Mouse (Mus musculus): ENCODE measurements around the gene Slc17a1.

Gene Slc17a1

GRCm38 (mm10) chr13:23892592-23893268, 25.2 kb downstream of the Slc17a1 start:
- DNase-seq, result no peak

GRCm38 (mm10) chr13:23893269-23893593, 25.7 kb downstream of the Slc17a1 start:
- DNase-seq, result no peak

DNA sequence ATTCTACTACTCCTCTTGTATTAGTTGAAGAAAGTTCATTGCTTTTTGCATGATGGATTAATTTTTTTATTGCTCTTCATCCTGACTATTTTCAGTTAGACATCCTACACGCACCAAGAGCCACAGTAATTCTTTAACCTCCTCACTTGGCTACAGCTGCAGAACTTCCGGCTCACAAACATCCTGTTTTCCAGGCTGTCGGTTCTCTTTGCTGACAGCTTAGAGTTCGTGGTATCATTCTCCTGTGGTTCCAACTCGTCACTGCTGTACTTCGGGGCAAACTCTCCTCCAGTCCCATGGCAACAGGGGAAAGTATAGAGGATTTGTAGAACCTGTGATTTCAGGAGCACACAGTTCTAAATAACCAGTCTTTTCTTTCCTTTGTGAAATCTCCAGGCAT, 30.7 kb downstream of the Slc17a1 start:
- DNase-seq, result peak; percentile 58

DNA sequence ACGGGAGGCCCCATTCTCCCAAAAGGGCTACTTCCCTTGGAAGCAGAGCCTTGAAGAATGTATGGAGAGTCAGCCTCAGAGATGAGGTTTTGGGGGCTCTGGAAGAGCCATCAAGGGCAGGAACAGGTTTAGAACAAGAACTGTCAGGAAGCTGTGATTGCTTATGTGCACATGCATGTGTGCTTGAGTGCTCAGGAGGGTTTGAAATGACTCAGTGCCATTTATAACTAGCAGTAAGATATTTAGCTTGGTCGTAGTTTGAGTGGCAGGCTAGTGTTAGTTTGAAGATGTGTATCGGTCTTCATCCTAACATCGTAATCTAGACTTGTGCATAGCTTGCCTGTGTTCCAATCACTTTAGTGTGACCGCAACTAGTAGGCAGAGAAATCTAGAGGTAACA, 39.4 kb downstream of the Slc17a1 start:
- DNase-seq, result no peak

DNA sequence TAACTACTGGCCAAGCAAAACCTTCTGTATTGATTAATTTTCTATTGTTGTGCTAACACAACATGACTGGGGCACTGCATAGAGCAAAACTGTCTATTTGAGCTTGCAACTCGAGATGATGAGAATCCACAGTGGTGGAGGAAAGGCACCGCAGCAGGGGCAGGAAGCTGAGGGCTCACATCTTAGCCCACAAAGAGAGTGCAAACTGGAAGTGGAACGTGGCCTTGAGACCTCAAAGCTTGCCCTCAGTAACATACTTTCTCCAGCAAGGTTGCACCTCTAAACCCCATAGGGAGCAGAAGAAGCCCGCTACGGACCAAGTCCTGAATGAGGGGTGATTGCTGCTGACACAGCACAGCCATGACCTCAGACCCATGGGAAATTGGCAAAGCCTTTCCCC, 42.6 kb downstream of the Slc17a1 start:
- no peak for DNase-seq

DNA sequence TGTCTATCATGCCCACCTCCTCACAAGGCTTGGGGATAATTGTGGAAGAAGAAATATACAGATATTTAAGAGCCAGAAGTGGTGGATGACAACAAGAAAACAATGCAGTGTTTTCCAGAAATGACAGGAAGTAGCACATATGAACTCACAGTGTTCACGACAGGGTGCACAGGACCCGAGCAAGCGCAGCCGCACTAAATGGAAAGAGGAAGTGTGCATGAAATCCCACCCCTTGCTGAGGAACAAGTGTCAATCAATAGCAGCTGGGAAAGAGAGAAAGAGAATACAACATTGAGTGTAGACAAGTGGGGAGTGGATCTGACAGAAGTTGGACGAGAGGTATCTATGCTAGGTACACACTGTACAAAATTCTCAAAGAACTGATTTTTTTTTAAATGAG, 43.8 kb downstream of the Slc17a1 start:
- DNase-seq, result no peak

GRCm38 (mm10) chr13:23913791-23914306, 46.3 kb downstream of the Slc17a1 start:
- peak; percentile 38 for DNase-seq

GRCm38 (mm10) chr13:23914376-23915167, 47.0 kb downstream of the Slc17a1 start, which contains the start of gene Slc17a4:
Slc17a4 (minus strand) TSS chr13:23915009.
- peak; percentile 65 for DNase-seq

DNA sequence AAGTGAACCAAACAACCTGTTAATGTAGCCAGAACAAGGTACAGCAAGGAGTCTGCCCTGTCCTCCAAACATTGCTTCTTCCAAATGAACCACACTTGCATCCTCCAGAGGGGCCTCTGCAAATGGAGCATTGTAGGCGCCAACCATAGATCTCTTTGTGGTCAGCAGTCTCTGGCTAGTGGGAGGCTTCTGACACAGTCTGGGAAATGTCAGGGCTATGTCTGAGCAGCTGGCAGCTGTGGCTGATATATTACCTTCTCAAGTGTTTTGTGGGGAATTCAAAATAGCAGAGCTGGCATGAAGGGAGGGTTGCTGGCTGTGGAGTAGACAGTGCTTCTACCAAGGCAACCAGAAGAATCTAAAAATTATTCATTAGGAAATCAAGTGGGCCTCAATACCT, 48.6 kb downstream of the Slc17a1 start:
- no peak for DNase-seq

GRCm38 (mm10) chr13:23917674-23918073, 50.1 kb downstream of the Slc17a1 start:
- peak; percentile 64 for DNase-seq

- no peak for DNase-seq
Measured at GRCm38 (mm10) chr13:23925792-23926191, 58.2 kb downstream of the Slc17a1 start.

DNA sequence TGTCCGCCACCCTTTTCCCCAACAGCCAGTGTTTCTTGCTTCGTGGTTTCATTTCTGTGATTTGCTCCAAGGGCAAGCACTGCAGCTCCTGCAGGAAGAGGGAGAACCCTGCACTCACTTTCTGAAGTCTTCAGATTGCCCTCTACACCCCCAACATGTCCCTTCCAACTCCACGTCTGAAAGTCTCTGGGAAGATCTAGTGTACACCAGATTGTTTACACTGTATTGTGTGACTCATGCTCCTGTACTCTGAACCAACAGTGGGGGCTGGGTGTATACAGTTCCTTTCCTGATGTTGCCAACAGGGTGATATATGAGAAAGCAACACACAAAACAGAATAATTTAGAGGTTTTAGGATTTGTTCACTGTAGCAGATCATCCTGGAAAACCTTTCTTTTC, 61.1 kb downstream of the Slc17a1 start:
- no peak for DNase-seq

DNA sequence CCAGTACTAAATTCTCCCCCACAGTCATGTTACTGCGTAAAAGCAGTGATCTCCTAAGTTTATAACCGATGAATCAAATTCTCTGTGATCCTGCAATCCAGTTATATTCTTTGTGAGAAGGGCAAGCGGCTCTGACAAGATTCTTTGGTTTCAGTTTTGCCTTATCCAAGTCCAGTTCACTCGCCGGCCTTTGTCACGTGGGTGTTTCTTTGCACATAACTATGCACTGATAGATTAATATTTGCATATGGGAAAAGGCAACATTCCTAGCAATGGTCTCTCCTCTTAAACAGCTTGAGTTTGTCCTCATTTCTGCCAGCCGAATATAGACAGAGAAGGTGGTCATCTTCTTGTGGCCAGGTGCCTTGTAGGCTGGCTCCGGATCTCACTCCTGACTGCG, 62.9 kb downstream of the Slc17a1 start:
- DNase-seq, result no peak

DNA sequence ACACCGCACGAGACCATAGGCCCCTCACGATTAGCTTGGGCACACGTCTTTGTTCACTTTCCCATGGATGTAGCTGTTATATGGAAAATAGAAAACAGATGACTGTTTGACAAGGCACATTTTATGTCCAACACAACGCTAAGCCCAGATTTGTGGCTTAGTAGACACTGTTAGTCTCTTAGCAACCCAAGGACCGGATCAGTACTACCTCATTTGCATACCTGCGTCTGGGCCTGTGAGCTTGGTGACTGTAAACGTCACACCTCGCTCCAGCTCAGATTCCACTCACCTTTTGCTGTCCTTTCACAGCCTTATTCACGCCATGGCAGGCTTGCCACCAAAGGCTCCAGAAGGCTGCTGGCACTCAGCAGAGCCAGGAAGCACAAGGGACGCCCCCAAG, 63.4 kb downstream of the Slc17a1 start:
- no peak for DNase-seq

- DNase-seq, result no peak
Measured at GRCm38 (mm10) chr13:23933421-23934210, 66.1 kb downstream of the Slc17a1 start, which contains the start of gene Hist1h2ba. Hist1h2ba (minus strand) TSS chr13:23934156.

DNA sequence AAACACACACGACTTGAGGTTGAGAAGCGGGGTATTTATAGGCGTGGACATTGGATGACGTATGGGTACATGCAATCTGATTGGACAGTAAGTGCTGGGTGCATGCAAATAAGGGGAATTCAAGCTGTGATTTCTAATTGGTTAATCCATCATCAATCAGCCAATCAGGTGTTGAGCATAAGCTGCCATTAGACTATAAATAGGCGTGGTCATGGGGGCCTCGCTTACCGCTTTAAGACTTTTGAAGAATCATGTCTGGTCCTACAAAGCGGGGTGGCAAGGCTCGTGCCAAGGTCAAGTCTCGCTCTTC, 66.6 kb downstream of the Slc17a1 start, which contains the start of gene Hist1h2aa:
Gene Hist1h2aa, plus strand, starts transcription at position 252 of the 310 bp plus-strand sequence.
- no peak for DNase-seq

DNA sequence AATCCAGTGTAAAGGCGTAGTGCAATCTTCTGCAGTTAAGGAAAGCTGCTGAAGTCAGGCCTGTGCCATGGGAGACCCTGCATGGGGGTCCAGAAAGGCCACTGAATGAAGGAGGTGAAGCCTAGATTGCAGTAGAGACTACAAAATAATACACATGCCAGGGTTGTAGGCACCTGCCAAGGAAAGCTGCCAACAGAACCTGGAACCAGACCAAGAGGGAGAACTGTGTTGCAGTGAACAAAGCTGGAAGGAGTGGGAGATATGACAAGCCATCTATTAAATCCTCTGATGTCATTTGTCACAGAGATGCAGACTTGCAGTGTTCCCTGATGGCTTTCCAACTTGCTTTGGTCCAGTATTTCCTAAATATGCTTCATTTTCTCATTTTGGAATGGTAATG, 71.1 kb downstream of the Slc17a1 start:
- DNase-seq, result peak; percentile 44

DNA sequence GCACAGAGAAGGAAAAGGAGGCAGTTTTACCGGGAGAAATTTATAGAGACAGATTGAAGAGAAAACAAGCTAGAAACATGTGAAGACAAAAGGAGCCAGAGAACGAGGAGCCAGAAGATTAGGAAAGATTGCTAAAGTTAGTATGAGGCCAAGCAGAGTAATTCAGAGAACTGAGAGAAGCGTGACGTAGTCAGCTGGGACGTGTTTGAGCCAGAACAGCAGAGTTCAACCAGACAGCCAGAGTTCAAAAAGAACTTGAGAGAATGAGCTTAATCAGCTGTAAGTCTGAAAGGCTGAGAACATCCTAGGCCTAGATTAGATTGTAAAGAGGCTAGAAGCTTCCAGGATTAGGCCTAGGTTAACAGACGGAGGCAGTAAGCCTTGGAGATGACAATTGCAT, 72.7 kb downstream of the Slc17a1 start:
- peak; percentile 40 for DNase-seq

- no peak for DNase-seq
Measured at GRCm38 (mm10) chr13:23942861-23943260, 75.3 kb downstream of the Slc17a1 start.

Measured in kidney, adult 9 months (tissue).